Mouse (Mus musculus): ENCODE measurements around the gene Rara. TPM values are rescaled to one million over a fixed set of nuclear protein-coding genes. Genes with fewer than 3 reads are reported as not detected.

Gene Rara
- polyA plus RNA-seq, 1 experiment: 59.0 TPM

- no peak for DNase-seq
- peaks cover 52% of the 10 kb centered on the region for H3K4me1 ChIP-seq (ENCODE audit: control insufficient read depth, insufficient read depth, low read length)
- peak overlapping the region; percentile 78 for H3K4me3 ChIP-seq (replicated peaks; ENCODE audit: extremely low read depth, low read depth, low read length)
- 14% methylated on average over 6 of the region's 6 CpGs for WGBS
- no peak for TF ChIP-seq CTCF (IDR thresholded peaks at IDR 0.05; ENCODE audit: insufficient read depth, low read length)
- no peak for TF ChIP-seq POLR2A (IDR thresholded peaks at IDR 0.05; ENCODE audit: borderline replicate concordance, extremely low read depth, low read depth, low read length)
These were observed 36.6 kb downstream of the Rara start for GRCm38 (mm10) chr11:98964201-98964615.

- H3K4me1 ChIP-seq (ENCODE audit: control insufficient read depth, insufficient read depth, low read length): peaks cover 52% of the 10 kb centered on the region
- DNase-seq: peak; percentile 39
These were observed 37.2 kb downstream of the Rara start for GRCm38 (mm10) chr11:98964616-98965415.

GRCm38 (mm10) chr11:98965416-98966077 is 37.9 kb downstream of the Rara start:
- H3K4me1 ChIP-seq (ENCODE audit: control insufficient read depth, insufficient read depth, low read length): peaks cover 52% of the 10 kb centered on the region
- no peak for TF ChIP-seq CTCF (IDR thresholded peaks at IDR 0.05; ENCODE audit: insufficient read depth, low read length)
- TF ChIP-seq POLR2A (IDR thresholded peaks at IDR 0.05; ENCODE audit: borderline replicate concordance, extremely low read depth, low read depth, low read length): no peak
- peak; percentile 2 for DNase-seq
- WGBS: 24% methylated on average over 11 of the region's 11 CpGs
- no peak overlapping the region for H3K4me3 ChIP-seq (replicated peaks; ENCODE audit: extremely low read depth, low read depth, low read length)

More at GRCm38 (mm10) chr11:98964616-98965415, 37.2 kb downstream of the Rara start:
- 25% methylated on average over 15 of the region's 15 CpGs for WGBS
- H3K4me3 ChIP-seq (replicated peaks; ENCODE audit: extremely low read depth, low read depth, low read length): no peak overlapping the region
- TF ChIP-seq POLR2A (IDR thresholded peaks at IDR 0.05; ENCODE audit: borderline replicate concordance, extremely low read depth, low read depth, low read length) (no peak), CTCF (IDR thresholded peaks at IDR 0.05; ENCODE audit: insufficient read depth, low read length) (no peak)

GRCm38 (mm10) chr11:98966499-98967141 is 39.0 kb downstream of the Rara start:
- Histone ChIP-seq H3K4me3 (replicated peaks; ENCODE audit: extremely low read depth, low read depth, low read length) (no peak overlapping the region), H3K4me1 (ENCODE audit: control insufficient read depth, insufficient read depth, low read length) (peaks cover 57% of the 10 kb centered on the region)
- 36% methylated on average over 9 of the region's 9 CpGs for WGBS
- DNase-seq: peak; percentile 63
- TF ChIP-seq CTCF (IDR thresholded peaks at IDR 0.05; ENCODE audit: insufficient read depth, low read length): no peak
- TF ChIP-seq POLR2A (IDR thresholded peaks at IDR 0.05; ENCODE audit: borderline replicate concordance, extremely low read depth, low read depth, low read length): no peak

- H3K4me1 ChIP-seq (ENCODE audit: control insufficient read depth, insufficient read depth, low read length): peaks cover 46% of the 10 kb centered on the region
- TF ChIP-seq CTCF (IDR thresholded peaks at IDR 0.05; ENCODE audit: insufficient read depth, low read length): no peak
- no peak for TF ChIP-seq POLR2A (IDR thresholded peaks at IDR 0.05; ENCODE audit: borderline replicate concordance, extremely low read depth, low read depth, low read length)
- no peak overlapping the region for H3K4me3 ChIP-seq (replicated peaks; ENCODE audit: extremely low read depth, low read depth, low read length)
- 54% methylated on average over 16 of the region's 16 CpGs for WGBS
- DNase-seq: no peak
These were observed 40.5 kb downstream of the Rara start for GRCm38 (mm10) chr11:98968079-98968478.

- no peak overlapping the region for H3K4me3 ChIP-seq (replicated peaks; ENCODE audit: extremely low read depth, low read depth, low read length)
- peaks cover 42% of the 10 kb centered on the region for H3K4me1 ChIP-seq (ENCODE audit: control insufficient read depth, insufficient read depth, low read length)
- no peak for TF ChIP-seq POLR2A (IDR thresholded peaks at IDR 0.05; ENCODE audit: borderline replicate concordance, extremely low read depth, low read depth, low read length)
- TF ChIP-seq CTCF (IDR thresholded peaks at IDR 0.05; ENCODE audit: insufficient read depth, low read length): no peak
- no peak for DNase-seq
- WGBS: 32% methylated on average over 20 of the region's 20 CpGs
These were observed 41.3 kb downstream of the Rara start for GRCm38 (mm10) chr11:98968716-98969495.

- H3K4me3 ChIP-seq (replicated peaks; ENCODE audit: extremely low read depth, low read depth, low read length): no peak overlapping the region
- H3K4me1 ChIP-seq (ENCODE audit: control insufficient read depth, insufficient read depth, low read length): peaks cover 37% of the 10 kb centered on the region
- 47% methylated on average over 17 of the region's 17 CpGs for WGBS
- DNase-seq: no peak
- TF ChIP-seq CTCF (IDR thresholded peaks at IDR 0.05; ENCODE audit: insufficient read depth, low read length): no peak
- TF ChIP-seq POLR2A (IDR thresholded peaks at IDR 0.05; ENCODE audit: borderline replicate concordance, extremely low read depth, low read depth, low read length): no peak
These were observed 41.9 kb downstream of the Rara start for GRCm38 (mm10) chr11:98969496-98969927.

GRCm38 (mm10) chr11:98970191-98970925 is 42.7 kb downstream of the Rara start:
- DNase-seq: no peak
- H3K4me1 ChIP-seq (ENCODE audit: control insufficient read depth, insufficient read depth, low read length): peaks cover 31% of the 10 kb centered on the region

More at GRCm38 (mm10) chr11:98970191-98970925, 42.7 kb downstream of the Rara start:
- TF ChIP-seq CTCF (IDR thresholded peaks at IDR 0.05; ENCODE audit: insufficient read depth, low read length): no peak
- TF ChIP-seq POLR2A (IDR thresholded peaks at IDR 0.05; ENCODE audit: borderline replicate concordance, extremely low read depth, low read depth, low read length): no peak
- WGBS: 71% methylated on average over 29 of the region's 29 CpGs
- H3K4me3 ChIP-seq (replicated peaks; ENCODE audit: extremely low read depth, low read depth, low read length): no peak overlapping the region
